ENCODE assay signal across 8 mouse cellular contexts in genomic region chr5:35884262-35884661, GRCm38 (mm10). TPM values are rescaled to one million over a fixed set of nuclear protein-coding genes. Genes with fewer than 3 reads are reported as not detected.
DNase-seq lines count a peak whose midpoint lies in the region; ATAC-seq and TF ChIP-seq lines count a peak whose summit lies in the region.

No protein-coding gene starts in this region.

- H3ac ChIP-seq in C2C12 (ENCODE audit: control insufficient read depth, insufficient read length, low read depth), result no peak overlapping the region

- H3K27ac ChIP-seq in liver, postnatal 0 days (ENCODE audit: low read depth), result no peak overlapping the region

- H3K9ac ChIP-seq in liver, postnatal 0 days (replicated peaks), result no peak overlapping the region

- TF ChIP-seq EP300 in liver, postnatal 0 days (IDR thresholded peaks at IDR 0.05; ENCODE audit: low read depth), result no peak

- 51% methylated on average over 11 of the region's 11 CpGs for WGBS in liver, postnatal 0 days (ENCODE audit: insufficient replicate concordance)

- ATAC-seq in liver, postnatal 0 days, result no peak

- no peaks in the 10 kb centered on the region for H3K79me2 ChIP-seq in C2C12 (ENCODE audit: control insufficient read depth, insufficient read depth)

- no peak overlapping the region for H3K4me2 ChIP-seq in liver, postnatal 0 days (ENCODE audit: low read depth, low read length)

- DNase-seq in heart, postnatal 4 days, result peak; percentile 60
- DNase-seq in heart, adult 8-10 months (ENCODE audit: low spot score), result no peak
- peak; percentile 86 for DNase-seq in adipocyte (ENCODE audit: low spot score)
- peak; percentile 57 to 61 for DNase-seq in gastrocnemius, adult 8-10 months (ENCODE audit: low spot score in 2 of 2)
- DNase-seq in liver, postnatal 0 days, result peak; percentile 52
- peak; percentile 37 for DNase-seq in testis, postnatal 14 days (ENCODE audit: low spot score)
- DNase-seq in frontal cortex, postnatal 14 days (ENCODE audit: low spot score in 2 of 2), result no peak

- H3K4me1 ChIP-seq in liver, postnatal 0 days (ENCODE audit: insufficient read depth), result no peaks in the 10 kb centered on the region

- H3K4me3 ChIP-seq in C2C12 (ENCODE audit: insufficient read depth, poor library complexity, severe bottlenecking), result no peak overlapping the region
- H3K4me3 ChIP-seq in liver, postnatal 0 days (ENCODE audit: low read depth, low read length), result no peak overlapping the region

- H3K9me3 ChIP-seq in liver, postnatal 0 days (ENCODE audit: low read length), result no peaks in the 10 kb centered on the region

- no peaks in the 10 kb centered on the region for H3K79me3 ChIP-seq in C2C12 (ENCODE audit: low read depth)

- TF ChIP-seq CTCF in C2C12 (IDR thresholded peaks at IDR 0.05; ENCODE audit: control insufficient read depth, insufficient read depth, insufficient read length), result no peak
- TF ChIP-seq CTCF in liver, postnatal 0 days (IDR thresholded peaks at IDR 0.05; ENCODE audit: low read depth), result peak; percentile 54

- H3K27me3 ChIP-seq in C2C12 (ENCODE audit: control insufficient read depth, insufficient read depth, insufficient read length), result no peaks in the 10 kb centered on the region
- no peaks in the 10 kb centered on the region for H3K27me3 ChIP-seq in liver, postnatal 0 days (ENCODE audit: insufficient read depth, low read length)

- H3K36me3 ChIP-seq in C2C12 (ENCODE audit: control insufficient read depth, insufficient read depth), result no peaks in the 10 kb centered on the region
- no peaks in the 10 kb centered on the region for H3K36me3 ChIP-seq in liver, postnatal 0 days (replicated peaks; ENCODE audit: insufficient read depth, low read length)

TF ChIP-seq in C2C12, 6 proteins besides CTCF, POLR2A, EP300 and RAD21:
- TF ChIP-seq CEBPB (IDR thresholded peaks at IDR 0.05; ENCODE audit: low read depth) (no peak), USF1 (IDR thresholded peaks at IDR 0.05; ENCODE audit: low read depth) (peak; percentile 49)
TF ChIP-seq in C2C12: peak in this region for 1.

RNA-seq across cellular contexts. Expression of gene Afap1, which starts 8.9 kb away (rescaled TPM):
- 10 to 100 TPM; 45.2 to 45.9 TPM for total RNA-seq in heart, postnatal 4 days (2021)
- 10 to 100 TPM; 16.3 to 21.5 (median 20.7) TPM for total RNA-seq in heart, adult 8-10 months (2022)
- 9.5 TPM for polyA plus RNA-seq in C2C12 (2012; fragmentation: generic; extraction: Trizol)
- total RNA-seq in gastrocnemius, adult 8-10 months (2022), result 1 to 10 TPM; 5.5 to 7.5 (median 5.8) TPM
- 1.1 and 1.2 TPM in 2 replicates for polyA plus RNA-seq in liver, postnatal 0 days (2015; fragmentation: Nextera tagmentation; extraction: Ambion mirVana)

Comparison
In these comparisons a context has a peak if more than half of its experiments do, and no peak if none do; other contexts are left out.
1. DNase-seq: peak in heart, postnatal 4 days (single experiment), adipocyte (single experiment), gastrocnemius, adult 8-10 months (2 of 2), liver, postnatal 0 days (single experiment) and testis, postnatal 14 days (single experiment); none in heart, adult 8-10 months (single experiment) and frontal cortex, postnatal 14 days (0 of 2).